Mouse (Mus musculus): Measurements from ENCODE around the gene Pbx4. TPM values are rescaled to one million over a fixed set of nuclear protein-coding genes. Genes with fewer than 3 reads are reported as not detected.

Gene Pbx4
- 6.1 to 8.6 TPM (median 7.4 TPM) in 4 replicates for total RNA-seq (2023; ENCODE audit: inconsistent age)

GRCm38 (mm10) chr8:69832298-69832853, at the start of gene Pbx4:
Pbx4 (plus strand) TSS chr8:69832491.

GRCm38 (mm10) chr8:69790773-69791367, 41.4 kb upstream of the Pbx4 start, which contains the start of the genes Atp13a1 and Zfp866:
Atp13a1 (plus strand) TSS chr8:69791163.
Zfp866 (minus strand) TSS chr8:69791178.

GRCm38 (mm10) chr8:69808094-69808863, 24.0 kb upstream of the Pbx4 start, which contains the start of gene Gmip:
Gmip (plus strand) TSS chr8:69808679.

GRCm38 (mm10) chr8:69822386-69823191, 9.7 kb upstream of the Pbx4 start, which contains the start of gene Lpar2:
Lpar2 (plus strand) TSS chr8:69822429.

GRCm38 (mm10) chr8:69887289-69888243, 55.3 kb downstream of the Pbx4 start, which contains the start of gene Cilp2:
Cilp2 (minus strand) TSS chr8:69887687.

GRCm38 (mm10) chr8:69902163-69903062, 70.1 kb downstream of the Pbx4 start, which contains the start of the genes Tssk6, Ndufa13 and Yjefn3:
Tssk6 (plus strand) TSS chr8:69902184.
Ndufa13 (minus strand) TSS chr8:69902558.
Yjefn3 (minus strand) TSS chr8:69902712.

Other genes starting within 250 kb of the Pbx4 start
- 77.0 to 83.9 TPM (median 80.3 TPM) in 4 replicates for gene Zfp868, start 206.9 kb upstream of the Pbx4 start, total RNA-seq (2023; ENCODE audit: inconsistent age)
- gene Zfp964, start 178.0 kb upstream of the Pbx4 start, total RNA-seq (2023; ENCODE audit: inconsistent age), result 0.78 to 1.8 TPM (median 1.2 TPM) in 4 replicates
- 89.5 to 96.5 TPM (median 91.0 TPM) in 4 replicates for gene Zfp869, start 121.8 kb upstream of the Pbx4 start, total RNA-seq (2023; ENCODE audit: inconsistent age)
- gene Zfp963, start 82.5 kb upstream of the Pbx4 start, total RNA-seq (2023; ENCODE audit: inconsistent age), result 3.4 to 4.0 TPM (median 3.8 TPM) in 4 replicates
- gene Gm20422, start 57.6 kb upstream of the Pbx4 start, total RNA-seq (2023; ENCODE audit: inconsistent age), result 1.4 to 2.4 TPM (median 2.1 TPM) in 3 of 4 replicates, not detected in the other
- 56.8 to 65.3 TPM (median 58.0 TPM) in 4 replicates for gene Atp13a1, start 41.3 kb upstream of the Pbx4 start, total RNA-seq (2023; ENCODE audit: inconsistent age)
- 20.5 to 23.7 TPM (median 21.3 TPM) in 4 replicates for gene Zfp866, start 41.3 kb upstream of the Pbx4 start, total RNA-seq (2023; ENCODE audit: inconsistent age)
- 407 to 426 TPM (median 414 TPM) in 4 replicates for gene Gmip, start 23.8 kb upstream of the Pbx4 start, total RNA-seq (2023; ENCODE audit: inconsistent age)
- gene Lpar2, start 10.1 kb upstream of the Pbx4 start, total RNA-seq (2023; ENCODE audit: inconsistent age), result 6.2 to 7.4 TPM (median 6.7 TPM) in 4 replicates
- 0.16 TPM in 1 of 4 replicates, not detected in the others for gene Cilp2, start 55.2 kb downstream of the Pbx4 start, total RNA-seq (2023; ENCODE audit: inconsistent age)
- 0.67 to 1.2 TPM (median 0.78 TPM) in 4 replicates for gene Tssk6, start 69.7 kb downstream of the Pbx4 start, total RNA-seq (2023; ENCODE audit: inconsistent age)
- gene Ndufa13, start 70.1 kb downstream of the Pbx4 start, total RNA-seq (2023; ENCODE audit: inconsistent age), result 46.3 to 55.9 TPM (median 52.5 TPM) in 4 replicates
- gene Yjefn3, start 70.2 kb downstream of the Pbx4 start, total RNA-seq (2023; ENCODE audit: inconsistent age), result 2.5 to 3.1 TPM in 2 of 4 replicates, not detected in the others
- gene Gatad2a, start 163.9 kb downstream of the Pbx4 start, total RNA-seq (2023; ENCODE audit: inconsistent age), result 95.7 to 102 TPM (median 98.3 TPM) in 4 replicates
- gene Mau2, start 210.2 kb downstream of the Pbx4 start, total RNA-seq (2023; ENCODE audit: inconsistent age), result 125 to 133 TPM (median 128 TPM) in 4 replicates
- 41.6 to 48.4 TPM (median 45.4 TPM) in 4 replicates for gene Sugp1, start 210.3 kb downstream of the Pbx4 start, total RNA-seq (2023; ENCODE audit: inconsistent age)
- 0.35 to 0.66 TPM in 2 of 4 replicates, not detected in the others for gene Tm6sf2, start 240.4 kb downstream of the Pbx4 start, total RNA-seq (2023; ENCODE audit: inconsistent age)

Data from B cell, adult (primary cell).